Mouse (Mus musculus) yolk sac, embryonic 10.5 days (tissue): ENCODE data around the gene Stat5a.

Source experiments
- DNase-seq: peaks from one replicate; pipeline ENCODE4 v3.0.0-alpha.2; 2017; ENCODE audit warnings: low spot score

Gene Stat5a

DNA sequence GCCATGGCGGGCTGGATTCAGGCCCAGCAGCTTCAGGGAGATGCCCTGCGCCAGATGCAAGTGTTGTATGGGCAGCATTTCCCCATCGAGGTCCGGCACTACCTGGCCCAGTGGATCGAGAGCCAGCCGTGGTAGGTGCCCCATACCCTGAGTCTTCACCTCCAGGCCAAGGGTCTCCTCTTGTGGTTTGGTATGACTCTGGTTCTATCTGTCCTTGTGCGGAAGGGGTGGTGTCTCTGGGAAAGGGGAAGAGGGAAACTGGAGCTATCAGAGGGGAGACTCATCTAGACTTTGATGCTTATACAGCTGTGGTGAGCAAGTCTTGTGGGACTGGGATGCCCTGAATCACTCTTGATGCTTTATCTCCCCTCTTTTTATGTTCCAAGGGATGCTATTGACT, 2.2 kb downstream of the Stat5a start:
- DNase-seq: no peak

DNA sequence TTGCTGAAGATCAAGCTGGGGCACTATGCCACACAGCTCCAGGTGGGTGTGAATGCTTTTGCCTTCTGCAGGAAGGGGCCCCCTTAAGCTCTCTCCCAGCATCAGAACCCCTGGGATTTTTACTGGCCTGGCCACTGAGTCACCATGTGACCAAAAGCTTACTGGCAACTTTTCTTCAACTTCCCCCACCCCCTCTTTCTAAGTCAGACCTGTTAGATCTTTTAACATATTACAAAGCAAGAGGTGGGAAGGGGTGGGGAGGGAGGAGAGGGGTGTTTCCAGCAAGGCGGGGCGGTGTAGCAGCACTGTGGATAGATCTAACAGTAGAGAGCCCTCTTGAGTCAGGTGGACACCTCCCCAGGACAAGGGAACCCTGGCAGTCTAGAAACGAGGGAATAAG, 2.7 kb downstream of the Stat5a start:
- no peak for DNase-seq

DNA sequence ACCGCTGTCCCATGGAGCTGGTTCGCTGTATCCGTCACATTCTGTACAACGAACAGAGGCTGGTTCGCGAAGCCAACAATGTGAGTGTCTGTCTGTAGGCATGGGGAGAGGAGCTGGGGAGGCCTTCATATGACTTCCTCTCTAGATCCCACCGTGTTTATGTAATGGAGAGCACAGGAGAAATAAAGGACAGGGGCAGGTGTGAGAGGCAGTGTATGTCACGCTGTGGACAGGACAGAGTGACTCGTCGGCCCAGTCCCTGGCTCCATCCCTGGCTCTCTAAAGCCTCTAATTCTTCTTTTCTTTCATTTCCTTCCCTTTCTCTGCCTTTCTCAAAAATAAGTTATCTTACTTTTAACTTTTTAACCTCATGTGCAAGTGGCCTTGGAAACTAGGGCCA, 4.0 kb downstream of the Stat5a start:
- no peak for DNase-seq

DNA sequence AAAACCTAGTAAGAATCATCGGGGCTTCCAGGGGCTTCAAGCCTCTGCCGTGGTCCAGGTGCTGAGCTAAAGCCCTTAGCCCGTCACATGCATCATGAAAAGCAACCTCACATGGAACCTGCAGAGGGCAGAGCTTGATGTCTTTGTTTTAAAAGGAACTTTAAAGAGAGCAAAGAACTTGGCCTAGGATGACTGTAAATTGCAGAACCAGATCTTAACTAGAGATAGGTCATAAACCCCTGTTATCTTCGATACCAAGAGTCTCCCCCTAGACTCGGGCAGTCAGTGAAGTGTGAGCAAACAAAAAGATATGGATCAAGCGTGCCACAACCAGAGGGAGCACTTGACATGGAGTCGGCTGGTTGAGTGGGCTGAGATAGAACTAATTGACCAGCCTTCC, 6.5 kb downstream of the Stat5a start:
- no peak for DNase-seq

DNA sequence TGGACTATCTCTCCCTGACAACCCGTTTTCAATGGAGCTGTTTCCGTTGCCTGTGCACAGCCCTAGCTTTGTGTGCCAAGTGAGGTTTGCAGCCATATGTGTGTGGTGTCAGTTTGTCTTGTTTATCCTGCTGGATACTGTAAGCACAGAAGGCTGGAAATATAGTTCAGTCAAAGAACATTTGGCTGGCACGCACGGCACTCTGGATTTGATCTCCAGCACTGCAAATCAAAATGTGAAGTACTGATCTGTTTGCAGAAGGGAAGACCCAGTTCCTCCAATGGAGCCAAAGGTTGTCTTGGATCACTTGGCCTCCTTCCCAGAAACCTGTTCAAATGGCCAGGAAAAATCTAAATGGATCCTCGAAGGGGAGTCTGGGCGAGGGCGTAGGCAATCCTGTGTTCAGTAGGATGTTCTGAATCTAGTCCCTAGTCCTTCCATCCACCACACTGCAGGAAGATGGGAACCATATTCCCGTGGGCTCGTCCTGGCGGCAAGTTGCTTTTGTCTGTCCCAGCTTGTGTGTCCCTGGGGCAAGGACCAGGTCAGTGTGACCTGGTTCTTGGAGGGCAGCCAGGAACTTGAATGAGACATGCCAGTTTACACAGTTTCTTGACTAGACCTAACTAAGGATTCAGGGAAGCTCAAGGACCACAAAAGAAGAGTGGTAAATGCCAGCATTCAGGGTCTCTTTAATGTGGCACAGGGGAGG, 11.3 kb downstream of the Stat5a start:
- DNase-seq: no peak

DNA sequence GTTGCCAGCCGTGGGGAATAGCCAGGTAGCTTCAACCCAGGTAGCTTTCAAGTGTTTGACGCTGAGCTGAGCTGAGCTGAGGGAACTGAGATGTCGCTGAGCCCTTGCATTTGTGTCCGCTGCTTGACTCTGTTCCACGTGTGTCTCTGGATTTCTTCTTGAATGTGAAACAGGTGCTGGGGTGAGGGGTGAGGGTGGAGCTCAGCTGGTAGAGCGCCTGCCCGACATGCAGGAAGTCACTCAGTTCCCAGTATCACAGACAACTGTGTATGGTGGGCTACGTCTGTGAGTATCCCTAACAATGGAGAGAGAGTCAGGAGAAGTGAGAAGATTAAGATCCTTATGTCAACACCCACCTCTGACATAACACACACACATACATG, 11.8 kb downstream of the Stat5a start:
- no peak for DNase-seq

DNA sequence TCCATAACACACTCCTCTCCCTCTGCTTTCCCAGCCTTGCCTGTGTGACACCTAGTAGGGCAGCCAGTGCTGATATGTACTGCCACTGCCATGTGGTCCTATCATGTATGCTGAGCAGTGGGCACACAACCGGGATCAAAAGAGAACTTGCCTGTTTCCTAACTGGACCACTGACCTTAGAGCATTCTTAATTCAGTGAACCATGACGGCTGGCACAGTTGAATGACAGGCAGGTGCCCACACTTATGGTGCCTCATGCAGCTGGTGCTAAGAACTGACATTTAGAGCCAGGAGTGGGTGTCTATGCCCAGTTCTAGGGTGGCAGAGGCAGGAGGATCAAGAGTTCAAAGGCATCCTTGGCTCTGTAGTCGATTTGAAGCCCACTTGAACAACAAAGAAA, 16.6 kb downstream of the Stat5a start:
- DNase-seq: no peak

DNA sequence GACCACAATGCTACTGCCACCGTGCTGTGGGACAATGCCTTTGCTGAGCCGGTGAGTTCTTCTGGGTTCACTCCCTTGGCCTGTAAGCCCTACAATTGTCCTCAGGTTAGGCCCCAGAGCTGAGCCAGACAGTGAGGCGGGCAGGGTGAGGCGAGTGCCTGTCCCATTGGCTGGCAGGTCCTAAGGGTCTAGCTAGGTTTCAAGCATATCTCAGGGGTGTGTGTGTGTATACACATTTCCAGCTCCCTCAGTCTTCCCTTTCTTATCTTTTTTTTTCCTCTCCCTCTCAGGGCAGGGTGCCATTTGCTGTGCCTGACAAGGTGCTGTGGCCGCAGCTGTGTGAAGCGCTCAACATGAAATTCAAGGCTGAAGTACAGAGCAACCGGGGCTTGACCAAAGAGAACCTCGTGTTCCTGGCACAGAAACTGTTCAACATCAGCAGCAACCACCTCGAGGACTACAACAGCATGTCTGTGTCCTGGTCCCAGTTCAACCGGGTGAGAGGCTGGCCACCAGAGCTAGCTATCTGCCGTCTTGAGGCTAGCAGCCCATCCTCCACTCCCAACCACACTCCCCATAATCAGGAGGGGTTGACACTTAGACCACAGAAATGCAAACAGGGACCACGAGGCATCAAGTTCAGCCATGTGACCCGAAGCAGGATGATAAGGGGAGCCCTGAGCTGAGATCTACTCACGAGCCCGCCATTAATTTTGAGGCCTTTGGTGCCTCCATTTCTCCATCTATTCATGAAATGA, 20.3 kb downstream of the Stat5a start:
- no peak for DNase-seq

DNA sequence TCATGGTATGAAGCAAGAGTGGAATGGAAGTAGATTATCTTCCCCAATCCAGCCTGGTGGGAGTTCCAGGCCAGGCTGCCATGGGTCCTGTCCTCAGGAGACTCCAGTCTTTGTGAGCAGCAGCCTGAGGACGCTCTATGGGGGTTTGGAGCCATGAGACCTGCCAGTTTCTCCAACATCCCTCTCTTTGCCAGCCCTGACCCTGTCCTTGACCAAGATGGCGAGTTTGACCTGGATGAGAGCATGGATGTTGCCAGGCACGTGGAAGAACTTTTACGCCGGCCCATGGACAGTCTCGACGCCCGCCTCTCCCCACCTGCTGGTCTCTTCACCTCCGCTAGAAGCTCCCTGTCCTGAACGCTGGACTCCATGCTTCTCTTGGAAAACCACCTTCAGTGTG, 24.5 kb downstream of the Stat5a start:
- DNase-seq: no peak

DNA sequence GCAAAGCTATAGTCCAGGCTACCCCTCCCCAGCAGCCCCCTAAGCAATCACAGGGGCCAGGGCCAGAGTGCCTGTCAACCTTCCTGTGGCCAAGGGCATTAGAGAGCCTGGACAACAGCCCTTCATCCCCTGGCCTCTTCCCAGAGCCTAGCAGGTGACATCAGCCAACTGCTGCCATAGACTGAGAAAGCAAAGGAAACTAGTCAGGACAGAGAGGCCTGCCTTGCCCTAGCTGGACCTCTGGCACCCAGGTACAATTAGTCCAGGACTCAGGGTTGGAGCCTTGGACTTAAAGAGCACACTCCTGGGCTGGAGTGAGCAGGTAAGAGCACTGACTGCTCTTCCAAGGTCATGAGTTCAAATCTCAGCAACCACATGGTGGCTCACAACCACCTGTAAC, 26.3 kb downstream of the Stat5a start:
- no peak for DNase-seq

DNA sequence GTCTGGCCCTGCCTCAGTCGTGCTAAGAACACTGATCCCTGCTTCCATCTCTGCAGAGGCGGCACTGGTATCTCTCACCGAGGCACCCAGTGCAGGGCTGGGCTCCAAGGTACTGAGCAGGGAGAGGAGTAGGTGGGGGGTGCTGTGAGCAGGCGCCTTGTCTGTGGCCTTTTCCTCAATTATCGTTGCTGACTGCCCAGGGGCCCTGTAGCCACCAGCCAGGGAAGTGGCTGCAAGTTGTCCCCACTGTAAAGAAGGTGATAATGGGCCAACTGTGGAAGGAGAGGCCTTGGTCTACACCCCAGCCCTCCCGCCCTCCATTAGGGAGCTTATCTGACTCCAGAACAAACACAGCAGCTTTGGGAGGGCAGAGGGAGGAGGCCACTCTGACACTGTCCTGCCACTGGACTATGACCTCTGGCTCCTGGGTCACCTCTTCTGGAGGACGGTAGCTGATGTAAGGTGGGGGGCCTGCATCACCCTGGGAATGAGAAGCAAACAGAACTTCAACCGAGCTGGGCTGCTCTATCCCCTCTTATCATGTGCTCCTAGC, 27.1 kb downstream of the Stat5a start:
- DNase-seq: peak; percentile 88

DNA sequence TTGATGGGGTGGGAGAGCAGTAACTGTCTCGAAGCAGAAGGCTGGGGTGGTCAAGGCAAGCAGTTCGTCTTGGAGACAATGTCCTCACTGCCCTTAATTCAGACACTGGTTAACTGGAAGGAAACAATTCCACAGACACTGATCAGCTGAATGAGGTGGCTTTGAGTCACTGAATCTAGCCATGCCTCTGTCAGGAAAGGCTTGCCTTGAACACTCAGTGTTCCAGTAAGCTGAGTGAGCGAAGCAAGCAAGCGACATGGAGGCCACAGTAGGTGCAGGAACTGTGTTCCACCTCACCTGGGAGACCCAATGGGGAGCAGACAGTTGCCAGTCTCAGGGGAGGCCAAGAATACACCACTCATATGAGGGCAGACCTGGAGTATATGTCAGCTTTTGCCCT, 28.1 kb downstream of the Stat5a start:
- DNase-seq: no peak

DNA sequence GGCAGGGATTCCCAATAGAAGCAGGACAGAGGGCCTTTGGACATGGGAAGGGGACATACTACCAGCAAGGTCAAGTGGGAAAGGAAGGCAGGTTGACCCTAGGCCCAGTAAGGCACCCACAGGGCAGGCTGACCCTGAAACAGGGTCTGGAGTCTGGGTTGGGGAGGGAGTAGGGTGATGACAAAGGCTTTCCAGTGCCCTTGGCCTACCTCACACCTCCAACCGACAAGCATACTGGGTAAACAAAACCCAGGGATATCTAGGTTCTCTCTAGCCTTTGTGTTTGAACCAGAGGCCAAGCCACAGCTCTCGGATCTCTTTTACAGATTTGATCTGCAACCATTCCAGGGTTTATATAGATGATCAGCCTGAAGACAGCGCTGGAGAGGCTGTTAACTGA, 28.6 kb downstream of the Stat5a start:
- no peak for DNase-seq

DNA sequence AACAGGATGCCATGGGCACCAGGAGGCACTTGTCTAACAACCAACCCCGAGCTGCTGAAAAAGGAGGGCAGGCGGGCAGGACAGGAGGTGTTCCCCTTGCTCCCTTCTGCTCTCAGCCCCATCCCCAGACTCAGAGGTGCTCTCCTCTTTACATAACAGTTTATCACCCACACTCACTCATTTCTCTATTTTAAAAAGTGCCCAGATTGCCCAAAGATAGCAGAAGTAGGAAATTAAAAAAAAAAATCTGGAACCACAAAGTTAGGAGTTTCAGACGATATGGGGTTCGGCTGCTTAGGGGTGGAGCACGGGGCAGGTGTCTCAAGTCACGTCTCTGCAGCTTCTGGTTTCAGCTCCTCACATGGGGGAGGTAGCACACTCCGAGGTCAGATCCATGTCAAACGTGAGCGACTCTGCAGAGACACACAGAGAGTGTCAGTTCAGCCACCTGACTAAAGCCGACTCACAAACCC, 29.2 kb downstream of the Stat5a start:
- DNase-seq: no peak

DNA sequence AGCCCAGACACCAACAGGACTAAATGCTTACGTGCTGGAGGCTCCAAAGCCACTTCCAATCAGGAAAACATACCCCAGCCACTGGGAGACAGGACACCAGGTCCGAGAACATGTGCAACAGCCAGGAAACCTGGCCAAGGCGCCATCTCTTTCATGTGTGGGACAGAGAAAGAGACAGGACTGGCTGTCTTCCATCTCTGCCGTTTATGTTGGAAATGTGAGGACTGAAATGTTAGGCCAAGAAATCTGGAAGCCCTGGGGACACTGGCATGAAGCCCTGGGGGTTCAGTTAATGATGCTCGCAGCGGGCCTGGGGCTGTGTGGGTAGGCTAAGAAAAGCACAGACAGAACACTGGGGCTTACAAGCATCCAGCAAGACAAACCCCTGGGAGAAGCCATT, 31.3 kb downstream of the Stat5a start:
- no peak for DNase-seq

DNA sequence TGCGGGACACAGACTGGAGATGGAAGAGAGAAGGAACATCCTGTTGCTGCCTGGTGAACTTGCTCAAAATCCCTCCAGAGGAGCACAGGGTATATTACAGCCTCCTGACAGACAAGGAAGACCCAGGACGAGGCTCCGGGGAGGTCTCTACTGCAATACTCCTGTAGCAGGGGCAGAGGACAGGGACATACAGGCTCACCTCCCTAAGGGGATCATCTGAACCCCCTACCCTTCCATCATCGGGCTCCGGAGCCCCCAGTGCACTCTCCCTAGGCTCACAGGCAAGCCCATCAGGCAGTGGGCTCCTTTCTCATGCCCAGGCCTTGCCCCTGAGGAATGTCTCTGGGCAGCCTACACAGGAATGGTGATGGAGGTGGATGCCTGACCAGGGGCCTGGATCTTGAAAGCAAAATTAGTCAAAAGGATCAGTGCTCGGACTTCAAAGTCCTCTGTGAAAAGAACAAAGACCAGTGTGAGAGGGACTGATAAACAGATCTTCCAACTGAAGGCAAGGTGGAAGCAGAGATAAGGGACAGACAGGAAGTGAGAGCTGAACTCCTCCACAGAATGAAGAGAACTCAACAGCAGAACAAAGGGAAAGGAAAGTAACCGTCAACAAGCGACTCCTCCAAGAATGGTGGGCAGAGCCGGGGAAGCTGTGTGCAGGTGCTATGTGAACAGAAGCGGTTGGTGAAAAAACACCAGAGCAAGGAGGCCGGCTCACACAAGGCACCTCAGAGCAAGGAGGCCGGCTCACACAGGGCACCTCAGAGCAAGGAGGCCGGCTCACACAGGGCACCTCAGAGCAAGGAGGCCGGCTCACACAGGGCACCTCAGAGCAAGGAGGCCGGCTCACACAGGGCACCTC, 32.3 kb downstream of the Stat5a start:
- peak; percentile 23 for DNase-seq

DNA sequence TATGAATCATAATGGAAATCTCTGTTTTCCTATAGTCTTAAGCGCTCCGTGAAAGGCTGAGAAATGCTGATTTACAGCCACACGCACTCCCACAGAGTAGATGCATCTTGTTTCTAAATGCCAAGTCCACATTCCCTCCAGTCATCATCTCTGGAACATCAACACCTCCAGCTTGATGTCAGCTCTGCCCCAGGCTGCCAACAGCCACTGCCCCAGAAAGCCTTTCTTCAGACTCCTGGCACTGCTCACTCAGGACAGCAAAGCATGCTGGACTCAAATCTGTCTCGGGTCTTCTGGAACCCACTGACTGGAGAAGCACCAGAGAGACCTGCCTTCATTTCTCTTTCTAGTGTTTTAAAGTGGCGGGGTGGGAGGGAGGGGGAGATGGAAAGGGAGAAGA, 33.3 kb downstream of the Stat5a start:
- DNase-seq: no peak

DNA sequence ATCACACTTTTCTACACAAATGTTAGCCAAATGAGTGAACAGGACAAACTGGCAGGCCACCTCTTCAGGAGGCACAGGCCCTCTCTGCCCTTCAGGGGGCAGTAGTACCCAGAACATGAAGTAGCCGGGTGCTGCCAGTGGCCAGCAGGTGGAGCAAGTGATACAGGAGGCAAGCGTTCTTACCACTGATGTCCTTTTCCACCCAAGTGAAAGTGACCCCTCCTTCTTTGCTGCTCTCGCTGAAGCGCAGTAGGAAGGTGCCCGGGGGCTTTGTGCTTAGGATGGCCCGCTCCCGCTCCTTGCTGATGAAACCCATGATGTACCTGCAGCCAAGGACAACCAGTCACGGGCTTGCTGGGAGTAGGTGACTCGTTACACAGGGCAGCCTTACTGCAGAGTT, 34.3 kb downstream of the Stat5a start:
- peak; percentile 78 for DNase-seq

DNA sequence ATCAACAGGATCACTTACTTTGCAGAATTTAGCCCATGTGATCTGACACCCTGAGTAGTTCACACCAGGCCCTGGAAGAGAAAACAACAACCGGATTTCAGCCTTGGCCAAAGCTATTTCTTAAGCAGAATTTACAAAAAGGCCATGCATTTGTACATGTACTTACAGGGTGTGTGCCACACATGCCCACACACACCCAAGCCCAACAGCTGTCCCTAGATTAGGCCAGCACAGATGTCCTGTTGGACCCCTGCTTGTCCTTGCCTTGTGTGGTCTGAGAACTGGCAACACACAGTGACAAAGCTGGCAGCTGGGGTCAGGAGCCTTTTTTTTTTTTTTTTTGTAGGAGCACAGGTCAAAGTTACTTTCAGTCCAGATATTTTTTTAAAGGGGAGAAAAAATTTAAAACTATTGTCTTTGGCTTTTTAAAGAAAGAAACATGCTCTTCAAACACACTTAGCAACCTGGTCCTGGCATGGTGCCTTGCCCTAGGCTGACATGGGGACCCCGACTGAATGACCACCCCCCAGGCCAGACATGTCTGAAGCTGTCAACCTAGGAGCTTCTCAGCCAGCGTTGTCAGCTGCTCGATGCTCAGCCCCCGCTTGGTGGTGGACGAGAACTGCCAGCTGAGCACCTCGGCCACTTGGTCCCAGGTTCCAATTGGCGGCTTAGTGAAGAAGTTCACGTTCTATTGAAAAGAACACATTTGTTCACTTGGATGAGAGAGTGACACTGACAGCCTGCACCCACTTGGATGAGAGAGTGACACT, 35.2 kb downstream of the Stat5a start:
- DNase-seq: no peak

DNA sequence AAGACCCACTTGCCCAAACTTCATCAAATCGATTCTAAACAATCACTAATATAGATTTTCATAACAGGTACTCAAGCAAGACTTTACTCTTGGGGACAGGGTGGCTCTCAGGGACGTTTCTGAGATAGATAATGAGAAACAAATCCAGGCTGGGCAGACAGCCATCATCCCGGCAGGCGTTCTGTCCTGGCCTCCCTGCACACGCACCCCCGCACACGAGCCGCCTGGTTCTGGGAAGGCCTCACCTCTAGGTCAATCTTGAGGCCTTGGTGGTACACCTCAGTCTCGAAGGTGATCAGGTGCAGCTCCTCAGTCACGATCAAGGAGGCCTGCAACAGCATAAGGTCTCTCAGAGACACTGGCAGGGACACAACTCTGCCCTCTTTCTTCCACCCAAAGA, 36.9 kb downstream of the Stat5a start:
- DNase-seq: no peak

DNA sequence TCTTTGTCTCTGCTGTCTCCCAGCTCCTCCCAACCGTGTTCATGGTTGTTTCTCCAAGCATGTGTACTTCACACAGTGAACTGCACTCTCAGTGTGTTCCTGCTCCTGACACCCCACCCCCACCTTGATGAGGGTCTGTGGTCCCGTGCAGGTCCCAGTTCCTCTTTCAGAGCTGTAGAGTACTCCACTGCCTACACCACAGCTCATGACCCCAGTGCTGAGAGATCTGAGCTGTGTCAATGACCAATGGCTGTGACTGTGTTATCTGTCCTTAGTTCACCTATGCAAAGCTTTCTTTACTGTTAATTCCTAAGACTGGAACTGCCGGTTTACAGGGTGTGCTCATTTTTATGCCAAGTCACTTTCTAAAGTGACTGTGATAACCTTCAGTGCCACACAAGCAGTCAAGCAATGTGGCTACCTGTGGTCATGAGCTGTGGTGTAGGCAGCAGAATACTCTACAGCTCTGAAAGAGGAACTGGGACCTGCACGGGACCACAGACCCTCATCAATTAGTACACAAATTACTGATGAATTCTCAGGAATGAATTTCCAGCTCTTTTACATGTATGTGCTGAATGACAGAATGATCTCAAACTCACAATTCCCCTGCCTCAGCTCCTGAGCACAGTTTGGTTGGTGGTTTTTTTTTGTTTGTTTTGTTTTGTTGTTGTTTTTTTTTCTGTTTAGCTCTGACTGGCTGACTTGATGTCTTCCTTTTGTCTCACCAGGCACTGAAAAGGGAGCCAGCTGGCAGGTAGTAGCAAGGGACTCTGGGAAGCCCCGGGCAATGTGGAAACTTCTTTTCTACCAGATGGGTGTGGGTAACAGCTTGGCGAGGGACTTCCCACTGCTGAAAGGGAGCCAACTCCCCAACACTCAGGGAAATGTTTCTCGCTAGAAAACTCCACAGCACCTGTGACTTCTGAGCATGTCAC, 38.4 kb downstream of the Stat5a start:
- no peak for DNase-seq
